Mouse (Mus musculus) forebrain, embryonic 14.5 days (tissue): ENCODE measurements around the gene Shh. TPM values are rescaled to one million over a fixed set of nuclear protein-coding genes. Genes with fewer than 3 reads are reported as not detected.
A peak's percentile ranks its signal among the peaks of the same experiment; 100 is the strongest.

Source experiments
- ATAC-seq: fragments of 200-750 bp; cut with Nextera tagmentation; 2 replicates; pipeline ENCODE4 v1.8.0; 2017; ENCODE audit warnings: mild to moderate bottlenecking, moderate library complexity
- DNase-seq: peaks from one replicate; pipeline ENCODE4 v3.0.0-alpha.2; 2015; ENCODE audit warnings: low spot score
- H3K27ac ChIP-seq: fragments of 300-500 bp; sonication (generic); 2 replicates; pipeline ENCODE4 v1.5.1; 2014; ENCODE audit warnings: low read depth, mild to moderate bottlenecking, control low read depth, low read length, moderate library complexity
- H3K27me3 ChIP-seq: fragments of 300-500 bp; sonication (generic); replicated peaks from 2 replicates; pipeline ENCODE4 v1.6.1; 2014; ENCODE audit warnings: low read length, control low read depth, mixed read lengths; ENCODE audit not compliant: control insufficient read depth, insufficient read depth
- H3K36me3 ChIP-seq: fragments of 300-500 bp; sonication (generic); 2 replicates; pipeline ENCODE4 v1.6.1; 2014; ENCODE audit warnings: low read length, control low read depth; ENCODE audit not compliant: control insufficient read depth, insufficient read depth
- H3K4me1 ChIP-seq: fragments of 300-500 bp; sonication (generic); 2 replicates; pipeline ENCODE4 v1.6.1; 2014; ENCODE audit warnings: antibody characterized with exemption, low read length, control low read depth; ENCODE audit not compliant: control insufficient read depth, insufficient read depth
- H3K4me2 ChIP-seq: fragments of 300-500 bp; sonication (generic); 2 replicates; pipeline ENCODE4 v1.6.1; 2014; ENCODE audit warnings: mild to moderate bottlenecking, control low read depth, low read length
- H3K4me3 ChIP-seq: fragments of 300-500 bp; sonication (generic); 2 replicates; pipeline ENCODE4 v1.5.1; 2014; ENCODE audit warnings: low read depth, low read length, control low read depth
- H3K9ac ChIP-seq: fragments of 300-500 bp; sonication (generic); 2 replicates; pipeline ENCODE4 v1.6.1; 2014; ENCODE audit warnings: mild to moderate bottlenecking, low read length, control low read depth, moderate library complexity
- H3K9me3 ChIP-seq: fragments of 300-500 bp; sonication (generic); replicated peaks from 2 replicates; pipeline ENCODE4 v1.6.1; 2016; ENCODE audit warnings: low read length, control low read depth, mixed read lengths; ENCODE audit not compliant: control insufficient read depth
- WGBS: fragments of 180-500 bp; shearing (Covaris S2); extraction: QIAGEN DNeasy Blood & Tissue Kit; methylation state at CpG from one replicate; pipeline ENCODE4 v1.1.7; 2014; 5-methylcytosine and 5-hydroxymethylcytosine counted together
- polyA plus RNA-seq: library from polyadenylated mRNA; unstranded; fragments of >200 nt; fragmentation: Nextera tagmentation; extraction: Ambion mirVana; gene quantifications from 2 replicates; pipeline ENCODE4 v1.2.1, GENCODE M21; 2014

Shh gene
- polyA plus RNA-seq, 1 experiment from 2014 or later = 0.70 TPM

DNA sequence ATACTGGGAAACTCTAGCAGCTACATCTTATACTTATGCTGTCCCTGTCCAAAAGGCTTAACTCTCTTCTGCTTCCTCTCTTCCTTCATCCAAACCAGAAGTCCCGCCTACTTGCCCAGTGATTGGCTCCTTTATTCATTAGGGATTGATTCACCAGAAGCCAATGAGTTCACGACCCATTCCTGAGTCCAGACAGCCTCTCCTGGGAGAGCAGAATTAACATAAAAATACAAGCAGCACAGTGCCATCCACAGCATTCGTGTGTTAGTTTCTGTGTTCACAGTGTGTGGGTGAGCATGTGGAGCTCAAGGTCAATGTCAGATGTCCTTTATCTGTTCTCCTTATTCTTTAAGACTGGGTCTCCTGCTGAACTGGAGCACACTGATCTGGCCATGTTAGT, 13.5 kb downstream of the Shh start:
- WGBS = 25% methylated on average over 3 of the region's 3 CpGs
- Histone ChIP-seq H3K27ac (no peak overlapping the region), H3K27me3 (peaks cover 24% of the 10 kb centered on the region), H3K9ac (no peak overlapping the region), H3K4me3 (no peak overlapping the region), H3K36me3 (no peaks in the 10 kb centered on the region), H3K9me3 (no peaks in the 10 kb centered on the region), H3K4me2 (no peak overlapping the region), H3K4me1 (peaks cover 7% of the 10 kb centered on the region)
- no peak for ATAC-seq
- DNase-seq = no peak

DNA sequence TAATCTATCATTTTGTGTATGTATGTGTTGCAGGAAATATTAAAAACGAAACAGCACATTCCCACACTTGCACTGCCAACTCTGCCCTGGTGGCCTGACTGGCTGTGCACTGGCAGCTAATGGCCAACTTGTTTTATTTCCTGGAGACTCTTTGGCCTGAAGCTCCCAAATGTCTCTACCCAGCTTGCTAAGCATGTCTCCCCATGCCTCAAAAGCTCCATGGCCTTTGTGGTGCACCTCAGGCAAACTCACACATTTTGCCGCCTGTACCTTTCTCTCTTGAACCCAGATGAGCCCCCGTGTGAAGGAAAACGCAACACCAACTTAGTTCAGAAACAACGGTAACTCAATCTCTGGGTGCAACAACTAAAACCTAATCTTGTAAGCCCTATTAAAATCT, 14.0 kb downstream of the Shh start:
- no peak for ATAC-seq
- 81% methylated on average over 5 of the region's 5 CpGs for WGBS
- DNase-seq = no peak
- Histone ChIP-seq H3K9me3 (no peaks in the 10 kb centered on the region), H3K4me1 (peaks cover 4% of the 10 kb centered on the region), H3K4me2 (no peak overlapping the region), H3K9ac (no peak overlapping the region), H3K27ac (no peak overlapping the region), H3K4me3 (no peak overlapping the region), H3K36me3 (no peaks in the 10 kb centered on the region), H3K27me3 (peaks cover 20% of the 10 kb centered on the region)

DNA sequence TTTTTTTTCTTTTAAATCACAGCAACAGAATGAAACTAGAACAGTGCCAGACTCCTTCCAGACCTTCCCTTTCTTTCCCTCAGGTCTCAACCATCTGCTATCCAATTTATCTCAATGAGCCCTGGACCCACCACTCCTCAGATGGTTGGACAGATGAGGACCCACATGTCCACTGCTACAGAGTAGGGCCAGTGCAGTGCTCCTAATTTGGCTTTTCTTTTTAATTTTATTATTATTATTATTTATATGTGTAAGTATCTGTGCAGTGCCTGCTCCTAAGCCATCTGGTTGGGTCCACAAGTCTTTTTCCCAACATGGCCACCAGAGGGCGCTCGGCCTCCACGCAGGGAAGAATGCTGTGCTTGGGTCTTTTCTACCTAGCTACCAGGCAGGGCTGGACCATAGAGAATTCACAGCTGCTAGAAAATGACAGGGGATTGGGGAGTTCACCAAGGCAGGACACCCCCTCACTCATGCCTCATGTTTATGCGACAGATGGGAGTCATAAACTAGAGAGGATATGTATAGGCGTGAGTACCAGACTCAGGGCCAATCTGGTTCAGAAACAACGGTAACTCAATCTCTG, 15.9 kb downstream of the Shh start:
- H3K4me1 ChIP-seq = no peaks in the 10 kb centered on the region
- peaks cover 8% of the 10 kb centered on the region for H3K27me3 ChIP-seq
- H3K4me3 ChIP-seq = no peak overlapping the region
- no peak overlapping the region for H3K4me2 ChIP-seq
- no peaks in the 10 kb centered on the region for H3K36me3 ChIP-seq
- no peak overlapping the region for H3K9ac ChIP-seq
- H3K27ac ChIP-seq = no peak overlapping the region
- no peaks in the 10 kb centered on the region for H3K9me3 ChIP-seq
- DNase-seq (peak; percentile 89), ATAC-seq (peak; percentile 90)
- 32% methylated on average over 6 of the region's 6 CpGs for whole genome bisulfite sequencing

DNA sequence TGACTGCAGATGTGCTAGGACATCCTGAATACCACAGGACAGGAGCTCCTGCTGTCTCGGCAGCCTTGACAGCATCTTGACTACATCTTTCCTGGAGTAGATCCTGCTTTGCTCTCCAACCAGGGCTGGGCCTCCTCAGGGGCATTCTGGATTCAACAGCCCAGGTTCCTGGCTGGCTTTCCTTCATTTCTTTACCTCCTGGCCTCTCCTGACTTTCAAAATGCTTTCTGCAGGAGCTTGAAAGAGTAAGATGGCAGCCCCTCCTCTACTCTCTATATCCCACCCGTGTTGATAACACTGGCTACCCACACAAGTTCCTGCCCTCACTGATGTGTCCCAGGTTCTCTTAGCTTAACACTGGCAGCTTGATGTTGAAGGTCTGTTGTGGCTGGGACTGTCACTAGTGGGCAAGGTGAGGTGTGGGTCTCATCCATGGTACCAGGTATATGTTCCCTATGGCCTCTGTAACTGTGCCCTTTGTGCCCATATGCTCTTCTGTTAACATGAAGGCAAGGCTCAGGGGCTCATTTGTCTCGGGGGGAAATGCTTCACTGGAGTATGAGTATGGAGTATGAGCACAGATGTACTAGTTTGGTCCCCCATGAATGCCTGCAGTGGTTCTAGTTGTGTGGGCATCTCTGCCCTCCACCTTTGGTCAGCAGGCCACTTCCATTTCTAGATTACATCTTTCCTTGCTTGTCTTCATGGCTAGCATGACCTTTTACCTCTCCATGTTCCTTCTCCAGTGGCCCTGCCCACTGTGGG, 16.7 kb downstream of the Shh start:
- no peaks in the 10 kb centered on the region for H3K9me3 ChIP-seq
- WGBS = 70% methylated on average over 3 of the region's 3 CpGs
- H3K4me3 ChIP-seq = no peak overlapping the region
- no peak for DNase-seq
- H3K27ac ChIP-seq = no peak overlapping the region
- H3K27me3 ChIP-seq = no peaks in the 10 kb centered on the region
- no peak overlapping the region for H3K4me2 ChIP-seq
- no peak for ATAC-seq
- H3K4me1 ChIP-seq = no peaks in the 10 kb centered on the region
- no peak overlapping the region for H3K9ac ChIP-seq
- H3K36me3 ChIP-seq = no peaks in the 10 kb centered on the region

DNA sequence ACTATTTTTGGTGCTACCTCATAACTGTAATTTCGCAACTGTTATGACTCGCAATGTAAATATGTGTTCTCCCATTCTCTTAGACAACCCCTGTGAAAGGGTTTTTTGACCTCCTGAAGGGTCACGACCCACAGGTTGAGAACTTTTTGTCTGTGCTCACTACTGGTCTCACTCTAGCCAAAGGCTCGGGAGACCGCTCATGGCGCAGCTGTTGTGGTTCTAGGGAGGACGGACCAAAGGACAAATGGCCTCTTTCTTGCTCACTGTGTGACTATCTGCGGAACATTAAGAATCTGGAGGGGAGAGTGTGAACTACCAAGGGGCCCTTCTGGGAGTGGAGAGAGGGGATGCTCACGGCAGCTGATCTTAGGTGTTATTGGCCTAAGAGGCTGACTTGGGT, 41.1 kb downstream of the Shh start:
- Histone ChIP-seq H3K9ac (no peak overlapping the region), H3K4me2 (no peak overlapping the region), H3K27ac (no peak overlapping the region), H3K4me1 (no peaks in the 10 kb centered on the region), H3K36me3 (no peaks in the 10 kb centered on the region), H3K27me3 (no peaks in the 10 kb centered on the region), H3K9me3 (no peaks in the 10 kb centered on the region), H3K4me3 (no peak overlapping the region)
- ATAC-seq (no peak), DNase-seq (no peak)
- 95% methylated on average over 9 of the region's 9 CpGs for WGBS

DNA sequence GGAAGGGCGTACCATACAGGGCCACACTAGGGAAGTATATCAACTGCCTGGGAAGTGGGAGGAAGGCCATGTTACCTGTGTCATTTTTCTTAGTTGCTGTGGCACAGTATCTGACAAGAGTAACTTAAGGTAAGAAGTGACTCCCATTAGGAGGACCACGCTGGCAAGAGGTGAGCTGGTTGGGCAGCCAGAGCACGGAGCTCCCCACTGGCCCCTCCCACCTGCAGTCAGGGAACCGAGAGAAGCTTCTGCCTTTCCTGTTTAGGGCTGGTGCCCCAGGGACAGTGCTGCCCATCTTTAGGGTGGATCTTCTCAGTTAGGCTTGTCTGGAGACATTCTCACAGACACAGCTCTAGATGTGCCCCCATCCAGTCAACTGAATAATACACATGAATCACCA, 43.3 kb downstream of the Shh start:
- H3K4me3 ChIP-seq = no peak overlapping the region
- no peaks in the 10 kb centered on the region for H3K9me3 ChIP-seq
- no peak overlapping the region for H3K9ac ChIP-seq
- peaks cover 15% of the 10 kb centered on the region for H3K36me3 ChIP-seq
- H3K4me1 ChIP-seq = no peaks in the 10 kb centered on the region
- 67% methylated on average over 4 of the region's 4 CpGs for WGBS
- no peak overlapping the region for H3K27ac ChIP-seq
- no peak overlapping the region for H3K4me2 ChIP-seq
- DNase-seq (no peak), ATAC-seq (no peak)
- H3K27me3 ChIP-seq = no peaks in the 10 kb centered on the region

DNA sequence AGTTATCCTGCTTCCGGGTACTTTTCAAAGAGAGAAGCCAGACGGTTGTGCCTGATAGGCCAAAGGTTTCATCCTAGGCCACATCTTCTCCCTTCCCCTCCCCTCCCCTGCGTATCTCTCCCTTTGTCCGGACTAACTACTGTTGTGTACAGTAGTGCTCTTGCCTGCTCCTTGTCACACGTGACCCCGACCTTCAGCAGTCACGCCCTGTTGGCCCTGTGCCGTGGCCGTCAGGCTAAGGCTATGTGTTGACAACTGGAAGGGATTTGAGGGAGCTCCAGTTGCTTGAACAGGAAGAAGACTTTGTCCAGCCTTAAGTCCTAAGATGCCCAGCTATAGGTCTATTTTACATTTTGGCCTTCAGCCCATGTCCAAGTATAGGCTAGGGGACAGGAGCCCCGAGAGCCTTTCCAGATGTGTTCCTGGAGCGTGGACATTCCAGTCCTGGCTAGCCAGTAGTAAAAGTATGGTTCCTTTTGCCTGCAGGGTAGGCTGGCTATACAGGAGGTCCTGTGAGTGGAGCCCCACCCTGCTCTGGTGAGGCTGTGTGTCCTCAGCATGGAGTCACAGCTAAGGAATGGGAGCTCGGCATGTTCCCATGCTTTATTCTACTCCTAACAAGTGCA, 47.3 kb downstream of the Shh start:
- no peak overlapping the region for H3K27ac ChIP-seq
- H3K4me3 ChIP-seq = no peak overlapping the region
- no peak overlapping the region for H3K9ac ChIP-seq
- no peaks in the 10 kb centered on the region for H3K27me3 ChIP-seq
- H3K9me3 ChIP-seq = no peaks in the 10 kb centered on the region
- no peak overlapping the region for H3K4me2 ChIP-seq
- DNase-seq (no peak), ATAC-seq (no peak)
- 90% methylated on average over 12 of the region's 12 CpGs for WGBS
- no peaks in the 10 kb centered on the region for H3K4me1 ChIP-seq
- peaks cover 53% of the 10 kb centered on the region for H3K36me3 ChIP-seq

DNA sequence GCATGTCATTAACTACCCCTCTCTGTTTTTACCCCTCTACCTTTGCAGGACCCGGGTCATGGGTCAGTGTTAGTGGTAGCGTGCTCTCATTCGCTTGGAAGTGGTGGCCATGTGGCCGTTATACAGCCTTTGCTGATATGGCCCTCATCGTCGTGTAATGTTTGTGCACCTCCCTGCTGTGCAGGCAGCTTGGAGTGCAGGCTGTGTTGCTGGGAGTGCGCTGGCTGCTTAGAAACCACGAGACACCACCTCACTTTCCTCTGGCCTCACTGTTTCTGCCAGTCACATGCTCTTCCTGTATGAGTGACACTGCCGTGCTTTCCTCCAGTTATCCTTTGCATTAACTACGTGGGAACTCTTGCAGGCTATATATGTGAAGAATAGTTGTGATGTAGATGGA, 48.3 kb downstream of the Shh start:
- no peak for DNase-seq
- Histone ChIP-seq H3K36me3 (peaks cover 63% of the 10 kb centered on the region), H3K4me1 (no peaks in the 10 kb centered on the region), H3K27me3 (no peaks in the 10 kb centered on the region), H3K9ac (no peak overlapping the region), H3K27ac (no peak overlapping the region), H3K4me3 (no peak overlapping the region), H3K9me3 (no peaks in the 10 kb centered on the region), H3K4me2 (no peak overlapping the region)
- ATAC-seq = no peak
- 89% methylated on average over 10 of the region's 10 CpGs for WGBS

DNA sequence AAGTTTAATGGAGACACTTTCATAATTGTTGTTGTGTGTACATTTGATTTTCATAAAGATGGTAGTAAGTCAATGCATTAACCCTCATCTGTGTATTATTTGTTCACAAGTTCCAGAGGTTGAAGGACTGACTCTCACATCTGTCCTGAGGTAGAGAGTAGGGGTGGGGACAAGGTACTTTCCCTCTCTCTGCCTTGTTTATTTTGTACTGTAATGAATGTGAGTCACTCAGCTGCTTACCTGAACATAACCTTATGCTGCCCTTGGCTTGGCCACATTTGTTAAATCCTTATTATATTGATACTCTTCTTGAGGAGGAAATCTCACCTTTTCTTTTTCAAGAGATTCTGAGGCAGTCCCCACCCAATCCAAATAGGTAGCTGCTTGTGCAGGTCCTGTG, 51.0 kb downstream of the Shh start:
- ATAC-seq = no peak
- H3K9me3 ChIP-seq = no peaks in the 10 kb centered on the region
- H3K9ac ChIP-seq = no peak overlapping the region
- H3K4me1 ChIP-seq = no peaks in the 10 kb centered on the region
- no peak overlapping the region for H3K27ac ChIP-seq
- no peak overlapping the region for H3K4me3 ChIP-seq
- no peak overlapping the region for H3K4me2 ChIP-seq
- H3K36me3 ChIP-seq = peaks cover 90% of the 10 kb centered on the region
- H3K27me3 ChIP-seq = no peaks in the 10 kb centered on the region
- DNase-seq = no peak
